Mouse (Mus musculus): ENCODE measurements around the gene Smndc1. TPM values are rescaled to one million over a fixed set of nuclear protein-coding genes. Genes with fewer than 3 reads are reported as not detected.

Smndc1 gene
- polyA plus RNA-seq, 1 experiment from 2014 or later: 28.0 TPM

- Histone ChIP-seq H3K9me3 (replicated peaks) (no peaks in the 10 kb centered on the region), H3K4me3 (replicated peaks) (no peak overlapping the region), H3K36me3 (no peaks in the 10 kb centered on the region), H3K4me2 (no peak overlapping the region), H3K27me3 (no peaks in the 10 kb centered on the region), H3K4me1 (replicated peaks) (peaks cover 36% of the 10 kb centered on the region), H3K9ac (no peak overlapping the region), H3K27ac (no peak overlapping the region)
- ATAC-seq (ENCODE audit: low read depth) (no peak), DNase-seq (no peak)
- 77% methylated on average over 2 of the region's 2 CpGs for WGBS (ENCODE audit: insufficient replicate concordance)
Observed at GRCm38 (mm10) chr19:53364551-53364950, 25.8 kb downstream of the Smndc1 start.

- Histone ChIP-seq H3K36me3 (no peaks in the 10 kb centered on the region), H3K27ac (no peak overlapping the region), H3K4me3 (replicated peaks) (no peak overlapping the region), H3K9ac (no peak overlapping the region), H3K4me1 (replicated peaks) (peaks cover 35% of the 10 kb centered on the region), H3K9me3 (replicated peaks) (no peaks in the 10 kb centered on the region), H3K4me2 (no peak overlapping the region), H3K27me3 (no peaks in the 10 kb centered on the region)
- DNase-seq (peak; percentile 47), ATAC-seq (ENCODE audit: low read depth) (peak; percentile 50; the same call in 1 of the 2 replicates)
- WGBS (ENCODE audit: insufficient replicate concordance): 42% methylated on average over 2 of the region's 2 CpGs
Observed at GRCm38 (mm10) chr19:53362967-53363366, 27.4 kb downstream of the Smndc1 start.

- no peak for DNase-seq
- ATAC-seq (ENCODE audit: low read depth): no peak
Observed at GRCm38 (mm10) chr19:53360265-53360958, 30.0 kb downstream of the Smndc1 start.

GRCm38 (mm10) chr19:53359160-53360033, 31.0 kb downstream of the Smndc1 start:
- ATAC-seq (ENCODE audit: low read depth) (no peak), DNase-seq (no peak)
- H3K9ac ChIP-seq: no peak overlapping the region
- H3K9me3 ChIP-seq (replicated peaks): no peaks in the 10 kb centered on the region
- no peaks in the 10 kb centered on the region for H3K27me3 ChIP-seq
- H3K4me1 ChIP-seq (replicated peaks): peaks cover 24% of the 10 kb centered on the region
- no peak overlapping the region for H3K4me3 ChIP-seq (replicated peaks)
- WGBS (ENCODE audit: insufficient replicate concordance): 74% methylated on average over 22 of the region's 22 CpGs
- H3K4me2 ChIP-seq: no peak overlapping the region
- no peak overlapping the region for H3K27ac ChIP-seq
- H3K36me3 ChIP-seq: no peaks in the 10 kb centered on the region

More at GRCm38 (mm10) chr19:53360265-53360958, 30.0 kb downstream of the Smndc1 start:
- Histone ChIP-seq H3K9ac (no peak overlapping the region), H3K4me1 (replicated peaks) (peaks cover 29% of the 10 kb centered on the region), H3K36me3 (no peaks in the 10 kb centered on the region), H3K27ac (no peak overlapping the region), H3K4me2 (no peak overlapping the region), H3K27me3 (no peaks in the 10 kb centered on the region), H3K4me3 (replicated peaks) (no peak overlapping the region), H3K9me3 (replicated peaks) (no peaks in the 10 kb centered on the region)
- WGBS (ENCODE audit: insufficient replicate concordance): 76% methylated on average over 8 of the region's 8 CpGs

GRCm38 (mm10) chr19:53355065-53355464, 35.3 kb downstream of the Smndc1 start:
- Histone ChIP-seq H3K9me3 (replicated peaks) (no peaks in the 10 kb centered on the region), H3K4me2 (no peak overlapping the region)

GRCm38 (mm10) chr19:53354271-53355000, 35.9 kb downstream of the Smndc1 start:
- no peak overlapping the region for H3K27ac ChIP-seq
- H3K4me2 ChIP-seq: no peak overlapping the region
- no peak overlapping the region for H3K4me3 ChIP-seq (replicated peaks)
- peaks cover 8% of the 10 kb centered on the region for H3K4me1 ChIP-seq (replicated peaks)
- no peaks in the 10 kb centered on the region for H3K27me3 ChIP-seq
- H3K9me3 ChIP-seq (replicated peaks): no peaks in the 10 kb centered on the region
- H3K36me3 ChIP-seq: peaks cover 16% of the 10 kb centered on the region; the same call in 1 of the 2 replicates
- 81% methylated on average over 7 of the region's 7 CpGs for WGBS (ENCODE audit: insufficient replicate concordance)
- DNase-seq (no peak), ATAC-seq (ENCODE audit: low read depth) (no peak)
- H3K9ac ChIP-seq: no peak overlapping the region

More at GRCm38 (mm10) chr19:53355065-53355464, 35.3 kb downstream of the Smndc1 start:
- no peak for DNase-seq
- ATAC-seq (ENCODE audit: low read depth): no peak
- Histone ChIP-seq H3K27ac (no peak overlapping the region), H3K4me1 (replicated peaks) (peaks cover 15% of the 10 kb centered on the region), H3K36me3 (peaks cover 13% of the 10 kb centered on the region; the same call in 1 of the 2 replicates), H3K4me3 (replicated peaks) (no peak overlapping the region), H3K9ac (no peak overlapping the region), H3K27me3 (no peaks in the 10 kb centered on the region)
- 85% methylated on average over 16 of the region's 16 CpGs for WGBS (ENCODE audit: insufficient replicate concordance)

- H3K27ac ChIP-seq: no peak overlapping the region
- ATAC-seq (ENCODE audit: low read depth): no peak
- H3K4me3 ChIP-seq (replicated peaks): no peak overlapping the region
- H3K9ac ChIP-seq: no peak overlapping the region
- H3K9me3 ChIP-seq (replicated peaks): no peaks in the 10 kb centered on the region
- DNase-seq: no peak
- 93% methylated on average over 7 of the region's 7 CpGs for WGBS (ENCODE audit: insufficient replicate concordance)
- no peak overlapping the region for H3K4me2 ChIP-seq
- no peaks in the 10 kb centered on the region for H3K27me3 ChIP-seq
- H3K36me3 ChIP-seq: peaks cover 16% of the 10 kb centered on the region; the same call in 1 of the 2 replicates
- peaks cover 4% of the 10 kb centered on the region for H3K4me1 ChIP-seq (replicated peaks)
Observed at GRCm38 (mm10) chr19:53353864-53354263, 36.5 kb downstream of the Smndc1 start.

- peaks cover 2% of the 10 kb centered on the region for H3K4me1 ChIP-seq (replicated peaks)
- no peak overlapping the region for H3K4me2 ChIP-seq
- peaks cover 20% of the 10 kb centered on the region for H3K36me3 ChIP-seq
- ATAC-seq (ENCODE audit: low read depth): no peak
- no peak overlapping the region for H3K4me3 ChIP-seq (replicated peaks)
- H3K9me3 ChIP-seq (replicated peaks): no peaks in the 10 kb centered on the region
- H3K27me3 ChIP-seq: no peaks in the 10 kb centered on the region
- no peak for DNase-seq
- 86% methylated on average over 14 of the region's 14 CpGs for WGBS (ENCODE audit: insufficient replicate concordance)
- no peak overlapping the region for H3K27ac ChIP-seq
- no peak overlapping the region for H3K9ac ChIP-seq
Observed at GRCm38 (mm10) chr19:53345766-53346165, 44.6 kb downstream of the Smndc1 start.

GRCm38 (mm10) chr19:53344062-53344461, 46.3 kb downstream of the Smndc1 start:
- peaks cover 12% of the 10 kb centered on the region for H3K4me1 ChIP-seq (replicated peaks)
- H3K27me3 ChIP-seq: no peaks in the 10 kb centered on the region
- H3K4me2 ChIP-seq: peak overlapping the region; percentile 11
- H3K9ac ChIP-seq: no peak overlapping the region
- no peak overlapping the region for H3K4me3 ChIP-seq (replicated peaks)
- no peak for DNase-seq
- WGBS (ENCODE audit: insufficient replicate concordance): 86% methylated on average over 16 of the region's 16 CpGs
- H3K9me3 ChIP-seq (replicated peaks): no peaks in the 10 kb centered on the region
- ATAC-seq (ENCODE audit: low read depth): no peak; the same call in 1 of the 2 replicates
- H3K36me3 ChIP-seq: peaks cover 13% of the 10 kb centered on the region
- H3K27ac ChIP-seq: no peak overlapping the region

GRCm38 (mm10) chr19:53343174-53343881, 47.0 kb downstream of the Smndc1 start:
- no peak for DNase-seq
- Histone ChIP-seq H3K9ac (no peak overlapping the region), H3K4me2 (no peak overlapping the region), H3K27ac (no peak overlapping the region), H3K27me3 (no peaks in the 10 kb centered on the region), H3K9me3 (replicated peaks) (no peaks in the 10 kb centered on the region), H3K36me3 (peaks cover 13% of the 10 kb centered on the region), H3K4me3 (replicated peaks) (no peak overlapping the region), H3K4me1 (replicated peaks) (peaks cover 12% of the 10 kb centered on the region)
- WGBS (ENCODE audit: insufficient replicate concordance): 84% methylated on average over 13 of the region's 13 CpGs
- no peak for ATAC-seq (ENCODE audit: low read depth)
